Mouse (Mus musculus): ENCODE results near the gene Rgs14. TPM values are rescaled to one million over a fixed set of nuclear protein-coding genes. Genes with fewer than 3 reads are reported as not detected.

Rgs14 gene
- polyA plus RNA-seq, 1 experiment from 2014 or later: 0.39 TPM

- Histone ChIP-seq H3K4me2 (replicated peaks) (peak overlapping the region; percentile 90), H3K27ac (peak overlapping the region; percentile 91), H3K4me1 (replicated peaks) (peaks cover 29% of the 10 kb centered on the region), H3K4me3 (replicated peaks) (peak overlapping the region; percentile 96), H3K9ac (replicated peaks) (peak overlapping the region; percentile 95), H3K9me3 (no peaks in the 10 kb centered on the region), H3K36me3 (peaks cover 32% of the 10 kb centered on the region), H3K27me3 (peaks cover 14% of the 10 kb centered on the region)
- 0% methylated on average over 32 of the region's 32 CpGs for WGBS
- ATAC-seq: peak; percentile 65
Measured at GRCm38 (mm10) chr13:55361974-55362452, 7.5 kb upstream of the Rgs14 start.

GRCm38 (mm10) chr13:55362453-55363060 is 7.0 kb upstream of the Rgs14 start, which contains the start of gene Lman2:
Gene Lman2 (minus strand): TSS chr13:55362783.
- ATAC-seq: peak; percentile 100
- H3K9ac ChIP-seq (replicated peaks): peak within 1 kb of the TSS; percentile 95
- WGBS: under 1% methylated on average over 35 of the region's 35 CpGs
- peak within 1 kb of the TSS; percentile 96 for H3K4me3 ChIP-seq (replicated peaks)
- H3K27me3 ChIP-seq: peaks cover 20% of the 10 kb centered on the region
- peak within 1 kb of the TSS; percentile 91 for H3K27ac ChIP-seq
- H3K4me1 ChIP-seq (replicated peaks): peaks cover 29% of the 10 kb centered on the region
- H3K4me2 ChIP-seq (replicated peaks): peak within 1 kb of the TSS; percentile 90
- H3K36me3 ChIP-seq: peaks cover 26% of the 10 kb centered on the region
- H3K9me3 ChIP-seq: no peaks in the 10 kb centered on the region

- 85% methylated on average over 7 of the region's 7 CpGs for whole genome bisulfite sequencing
- H3K4me3 ChIP-seq (replicated peaks): no peak overlapping the region
- no peaks in the 10 kb centered on the region for H3K4me1 ChIP-seq (replicated peaks)
- ATAC-seq: no peak
- peaks cover 38% of the 10 kb centered on the region for H3K27me3 ChIP-seq
- no peak overlapping the region for H3K9ac ChIP-seq (replicated peaks)
- H3K4me2 ChIP-seq (replicated peaks): no peak overlapping the region
- H3K9me3 ChIP-seq: no peaks in the 10 kb centered on the region
- H3K36me3 ChIP-seq: no peaks in the 10 kb centered on the region
- H3K27ac ChIP-seq: no peak overlapping the region
Measured at GRCm38 (mm10) chr13:55368401-55368800, 1.1 kb upstream of the Rgs14 start.

GRCm38 (mm10) chr13:55370234-55370633 is 702 bp downstream of the Rgs14 start:
- H3K9ac ChIP-seq (replicated peaks): no peak overlapping the region
- H3K9me3 ChIP-seq: no peaks in the 10 kb centered on the region
- no peaks in the 10 kb centered on the region for H3K4me1 ChIP-seq (replicated peaks)
- no peak overlapping the region for H3K27ac ChIP-seq
- WGBS: 71% methylated on average over 3 of the region's 3 CpGs
- H3K36me3 ChIP-seq: no peaks in the 10 kb centered on the region
- no peak overlapping the region for H3K4me3 ChIP-seq (replicated peaks)
- ATAC-seq: no peak
- H3K27me3 ChIP-seq: peaks cover 48% of the 10 kb centered on the region
- no peak overlapping the region for H3K4me2 ChIP-seq (replicated peaks)

GRCm38 (mm10) chr13:55371007-55371681 is 1.6 kb downstream of the Rgs14 start:
- Histone ChIP-seq H3K9ac (replicated peaks) (no peak overlapping the region), H3K4me3 (replicated peaks) (no peak overlapping the region), H3K9me3 (no peaks in the 10 kb centered on the region), H3K36me3 (no peaks in the 10 kb centered on the region), H3K27ac (no peak overlapping the region), H3K4me2 (replicated peaks) (no peak overlapping the region), H3K4me1 (replicated peaks) (no peaks in the 10 kb centered on the region), H3K27me3 (peaks cover 47% of the 10 kb centered on the region)
- no peak for ATAC-seq
- WGBS: 73% methylated on average over 8 of the region's 8 CpGs

- H3K4me1 ChIP-seq (replicated peaks): no peaks in the 10 kb centered on the region
- H3K27me3 ChIP-seq: peaks cover 51% of the 10 kb centered on the region
- no peak overlapping the region for H3K4me3 ChIP-seq (replicated peaks)
- 56% methylated on average over 5 of the region's 5 CpGs for whole genome bisulfite sequencing
- H3K27ac ChIP-seq: no peak overlapping the region
- no peak overlapping the region for H3K4me2 ChIP-seq (replicated peaks)
- no peak overlapping the region for H3K9ac ChIP-seq (replicated peaks)
- no peaks in the 10 kb centered on the region for H3K36me3 ChIP-seq
- no peaks in the 10 kb centered on the region for H3K9me3 ChIP-seq
- no peak for ATAC-seq
Measured at GRCm38 (mm10) chr13:55371740-55372139, 2.2 kb downstream of the Rgs14 start.

- Histone ChIP-seq H3K27me3 (peaks cover 63% of the 10 kb centered on the region), H3K4me1 (replicated peaks) (peaks cover 3% of the 10 kb centered on the region; the same call in 1 of the 2 replicates), H3K36me3 (no peaks in the 10 kb centered on the region), H3K4me3 (replicated peaks) (no peak overlapping the region), H3K27ac (no peak overlapping the region), H3K9ac (replicated peaks) (no peak overlapping the region), H3K9me3 (no peaks in the 10 kb centered on the region), H3K4me2 (replicated peaks) (no peak overlapping the region)
- no peak for ATAC-seq
- WGBS: 68% methylated on average over 6 of the region's 6 CpGs
Measured at GRCm38 (mm10) chr13:55374206-55374924, 4.8 kb downstream of the Rgs14 start.

GRCm38 (mm10) chr13:55375877-55376276 is 6.3 kb downstream of the Rgs14 start:
- WGBS: 82% methylated on average over 2 of the region's 2 CpGs
- Histone ChIP-seq H3K36me3 (no peaks in the 10 kb centered on the region), H3K9me3 (no peaks in the 10 kb centered on the region), H3K4me3 (replicated peaks) (no peak overlapping the region), H3K27ac (no peak overlapping the region), H3K27me3 (peaks cover 68% of the 10 kb centered on the region), H3K4me2 (replicated peaks) (no peak overlapping the region), H3K9ac (replicated peaks) (no peak overlapping the region), H3K4me1 (replicated peaks) (peaks cover 3% of the 10 kb centered on the region; the same call in 1 of the 2 replicates)
- ATAC-seq: no peak

- no peak overlapping the region for H3K9ac ChIP-seq (replicated peaks)
- H3K4me3 ChIP-seq (replicated peaks): no peak overlapping the region
- H3K4me1 ChIP-seq (replicated peaks): peaks cover 3% of the 10 kb centered on the region; the same call in 1 of the 2 replicates
- 5% methylated on average over 32 of the region's 32 CpGs for WGBS
- no peak overlapping the region for H3K27ac ChIP-seq
- H3K36me3 ChIP-seq: no peaks in the 10 kb centered on the region
- H3K27me3 ChIP-seq: peaks cover 83% of the 10 kb centered on the region
- ATAC-seq: no peak
- H3K9me3 ChIP-seq: no peaks in the 10 kb centered on the region
- 0 out of 2 replicates have a peak overlapping the region, but pooled peaks have one; percentile 5 for H3K4me2 ChIP-seq (replicated peaks)
Measured at GRCm38 (mm10) chr13:55378907-55379580, 9.5 kb downstream of the Rgs14 start.

- Histone ChIP-seq H3K9ac (replicated peaks) (no peak overlapping the region), H3K36me3 (no peaks in the 10 kb centered on the region), H3K27me3 (peaks cover 63% of the 10 kb centered on the region), H3K27ac (no peak overlapping the region), H3K4me3 (replicated peaks) (no peak overlapping the region), H3K4me2 (replicated peaks) (no peak overlapping the region), H3K9me3 (no peaks in the 10 kb centered on the region), H3K4me1 (replicated peaks) (peaks cover 3% of the 10 kb centered on the region; the same call in 1 of the 2 replicates)
- 83% methylated on average over 4 of the region's 4 CpGs for WGBS
- no peak for ATAC-seq
Measured at GRCm38 (mm10) chr13:55381790-55382189, 12.3 kb downstream of the Rgs14 start.

- 84% methylated on average over 3 of the region's 3 CpGs for WGBS
- Histone ChIP-seq H3K27me3 (no peaks in the 10 kb centered on the region), H3K9me3 (no peaks in the 10 kb centered on the region), H3K4me1 (replicated peaks) (no peaks in the 10 kb centered on the region), H3K36me3 (no peaks in the 10 kb centered on the region), H3K4me2 (replicated peaks) (no peak overlapping the region), H3K27ac (no peak overlapping the region), H3K9ac (replicated peaks) (no peak overlapping the region), H3K4me3 (replicated peaks) (no peak overlapping the region)
- no peak for ATAC-seq
Measured at GRCm38 (mm10) chr13:55390644-55391043, 21.1 kb downstream of the Rgs14 start.
